Mouse (Mus musculus) MEL (cell line): Measurements from ENCODE around the gene Lsamp. TPM values are rescaled to one million over a fixed set of nuclear protein-coding genes. Genes with fewer than 3 reads are reported as not detected.

ENCODE experiments used
- DNase-seq: peaks from one replicate; pipeline ENCODE4 v3.0.0; 2011; ENCODE audit warnings: low read depth, low spot score
- H3K27ac ChIP-seq: 2 replicates; pipeline ENCODE4 v1.5.1; 2012; ENCODE audit warnings: low read depth, mild to moderate bottlenecking, control low read depth, low read length, moderate library complexity; ENCODE audit not compliant: control insufficient read depth
- H3K27me3 ChIP-seq, 2 experiments: fragments of 150-350 bp in 1 of 2; sonication (generic) in 1 of 2; 2 replicates each; pipeline ENCODE4 v1.6.1; 2012; ENCODE audit warnings: low read length in 2 of 2, mild to moderate bottlenecking in 2 of 2, improper control_type of control experiment in 1 of 2, moderate library complexity in 1 of 2; ENCODE audit not compliant: insufficient read depth in 2 of 2, control insufficient read depth in 1 of 2
- H3K36me3 ChIP-seq, 2 experiments: 2 replicates each; pipeline ENCODE4 v1.6.1; 2012 to 2014; ENCODE audit warnings: low read length in 2 of 2, improper control_type of control experiment in 1 of 2, inconsistent platforms in 1 of 2, mild to moderate bottlenecking in 1 of 2; ENCODE audit not compliant: insufficient read depth in 2 of 2, control insufficient read depth in 1 of 2
- H3K4me1 ChIP-seq, 2 experiments: fragments of 150-350 bp in 1 of 2; sonication (generic) in 1 of 2; 2 replicates each; pipeline ENCODE4 v1.6.1; 2012; ENCODE audit warnings: low read length in 2 of 2, improper control_type of control experiment in 1 of 2, mild to moderate bottlenecking in 1 of 2; ENCODE audit not compliant: insufficient read depth in 2 of 2, control insufficient read depth in 1 of 2
- H3K4me3 ChIP-seq, 2 experiments: fragments of 150-350 bp in 1 of 2; sonication (generic) in 1 of 2; 2 replicates each; pipeline ENCODE4 v1.5.1; 2012; ENCODE audit warnings: low read depth in 2 of 2, low read length in 2 of 2, mild to moderate bottlenecking in 2 of 2, moderate library complexity in 2 of 2, control low read depth in 1 of 2, improper control_type of control experiment in 1 of 2; ENCODE audit not compliant: control insufficient read depth in 1 of 2, insufficient read depth in 1 of 2
- H3K79me2 ChIP-seq: 2 replicates; pipeline ENCODE4 v1.6.1; 2012; ENCODE audit warnings: mild to moderate bottlenecking, low read length, moderate library complexity; ENCODE audit not compliant: control insufficient read depth, poor library complexity, insufficient read depth
- H3K9ac ChIP-seq: 2 replicates; pipeline ENCODE4 v1.6.1; 2012; ENCODE audit warnings: low read depth, mild to moderate bottlenecking, control low read depth, low read length, moderate library complexity; ENCODE audit not compliant: control insufficient read depth, poor library complexity, severe bottlenecking
- H3K9me3 ChIP-seq: fragments of 150-350 bp; sonication (generic); replicated peaks from 2 replicates; pipeline ENCODE4 v1.6.1; 2012; ENCODE audit warnings: mild to moderate bottlenecking, low read length, improper control_type of control experiment, moderate library complexity; ENCODE audit not compliant: insufficient read depth
- CHD1 ChIP-seq: IDR thresholded peaks from 2 replicates; pipeline ENCODE4 v1.6.1; 2012; ENCODE audit warnings: low read depth, mild to moderate bottlenecking, inconsistent platforms, low read length, improper control_type of control experiment
- CTCF ChIP-seq, 3 experiments: IDR thresholded peaks in 2 of 3; conservative IDR thresholded peaks in 1 of 3; 2 replicates each; pipeline ENCODE4 v1.5.1; 2011 to 2012; ENCODE audit warnings: low read length in 3 of 3, low read depth in 2 of 3, mild to moderate bottlenecking in 2 of 3, improper control_type of control experiment in 1 of 3, inconsistent platforms in 1 of 3, mixed read lengths in 1 of 3, moderate library complexity in 1 of 3; ENCODE audit not compliant: control insufficient read depth in 1 of 3, insufficient read depth in 1 of 3, poor library complexity in 1 of 3, severe bottlenecking in 1 of 3
- E2F4 ChIP-seq: IDR thresholded peaks from 2 replicates; pipeline ENCODE4 v1.6.1; 2011; ENCODE audit warnings: low read depth, low read length, improper control_type of control experiment, borderline replicate concordance
- ELF1 ChIP-seq: IDR thresholded peaks from 2 replicates; pipeline ENCODE4 v1.6.1; 2014; ENCODE audit warnings: low read depth, mild to moderate bottlenecking, inconsistent platforms, low read length, improper control_type of control experiment, moderate library complexity
- HCFC1 ChIP-seq: IDR thresholded peaks from 2 replicates; pipeline ENCODE4 v1.6.1; 2012; ENCODE audit warnings: low read depth, mild to moderate bottlenecking, inconsistent platforms, low read length, improper control_type of control experiment, moderate library complexity
- JUND ChIP-seq: IDR thresholded peaks from 2 replicates; pipeline ENCODE4 v1.6.1; 2011; ENCODE audit warnings: low read depth, mild to moderate bottlenecking, improper control_type of control experiment, low read length
- KAT2A ChIP-seq: conservative IDR thresholded peaks from 2 replicates; pipeline ENCODE4 v1.6.1; 2012; ENCODE audit warnings: low read depth, low read length, improper control_type of control experiment, inconsistent platforms
- MAFK ChIP-seq: IDR thresholded peaks from 2 replicates; pipeline ENCODE4 v1.6.1; 2011; ENCODE audit warnings: low read depth, mild to moderate bottlenecking, low read length, improper control_type of control experiment, borderline replicate concordance
- MAZ ChIP-seq: IDR thresholded peaks from 2 replicates; pipeline ENCODE4 v1.6.1; 2012; ENCODE audit warnings: low read depth, mild to moderate bottlenecking, inconsistent platforms, low read length, improper control_type of control experiment
- MYB ChIP-seq: IDR thresholded peaks from 2 replicates; pipeline ENCODE4 v1.6.1; 2011; ENCODE audit warnings: mild to moderate bottlenecking, low read depth, low read length, improper control_type of control experiment
- MYC ChIP-seq: IDR thresholded peaks from 2 replicates; pipeline ENCODE4 v1.6.1; 2011; ENCODE audit warnings: low read depth, mild to moderate bottlenecking, low read length, improper control_type of control experiment, moderate library complexity
- NELFE ChIP-seq: IDR thresholded peaks from 2 replicates; pipeline ENCODE4 v1.6.1; 2011; ENCODE audit warnings: low read depth, low read length, improper control_type of control experiment
- NRF1 ChIP-seq: IDR thresholded peaks from 2 replicates; pipeline ENCODE4 v1.6.1; 2014; ENCODE audit warnings: low read depth, mild to moderate bottlenecking, inconsistent platforms, low read length, improper control_type of control experiment, moderate library complexity; ENCODE audit not compliant: poor library complexity, insufficient read depth, severe bottlenecking
- POLR2AphosphoS5 ChIP-seq: IDR thresholded peaks from 2 replicates; pipeline ENCODE4 v1.6.1; 2012; ENCODE audit warnings: low read depth, borderline replicate concordance, mild to moderate bottlenecking, inconsistent platforms, low read length, moderate library complexity, mixed read lengths
- RCOR1 ChIP-seq: IDR thresholded peaks from 2 replicates; pipeline ENCODE4 v1.6.1; 2012; ENCODE audit warnings: low read depth, mild to moderate bottlenecking, inconsistent platforms, low read length, improper control_type of control experiment
- SIN3A ChIP-seq: IDR thresholded peaks from 2 replicates; pipeline ENCODE4 v1.6.1; 2012; ENCODE audit warnings: low read length, improper control_type of control experiment, inconsistent platforms
- SMC3 ChIP-seq: IDR thresholded peaks from 2 replicates; pipeline ENCODE4 v1.6.1; 2011; ENCODE audit warnings: low read depth, low read length, improper control_type of control experiment
- TBP ChIP-seq: IDR thresholded peaks from 2 replicates; pipeline ENCODE4 v1.8.0; 2011; ENCODE audit warnings: low read depth, low read length, improper control_type of control experiment
- USF1 ChIP-seq: IDR thresholded peaks from 2 replicates; pipeline ENCODE4 v1.6.1; 2014; ENCODE audit warnings: low read depth, mild to moderate bottlenecking, inconsistent platforms, low read length, improper control_type of control experiment, moderate library complexity
- USF2 ChIP-seq, 2 experiments: IDR thresholded peaks; 2 replicates each; pipeline ENCODE4 v1.6.1; 2011 to 2012; ENCODE audit warnings: improper control_type of control experiment in 2 of 2, low read length in 2 of 2, borderline replicate concordance in 1 of 2, inconsistent platforms in 1 of 2, low read depth in 1 of 2, mild to moderate bottlenecking in 1 of 2; ENCODE audit not compliant: insufficient read depth in 1 of 2
- ZMIZ1 ChIP-seq: IDR thresholded peaks from 2 replicates; pipeline ENCODE4 v1.6.1; 2012; ENCODE audit warnings: low read depth, mild to moderate bottlenecking, inconsistent platforms, low read length, improper control_type of control experiment, moderate library complexity
- polyA plus RNA-seq, 2 experiments: library from polyadenylated mRNA; stranded (reverse) in 1 of 2; unstranded in 1 of 2; fragments of >175 nt in 1 of 2; fragments of >200 nt in 1 of 2; gene quantifications; 2 replicates each; pipeline versions ENCODE4 v1.2.1 to v1.2.4; 2012; ENCODE audit warnings: low replicate concordance in 2 of 2, low read depth in 1 of 2; ENCODE audit not compliant: insufficient read length in 2 of 2, insufficient read depth in 1 of 2, missing spikeins in 1 of 2
- total RNA-seq: library from RNA; depleted of rRNA; stranded (reverse); fragments of 300-350 nt; gene quantifications from 2 replicates; pipeline ENCODE4 v1.2.3, GENCODE M21; 2012

Gene Lsamp
- total and polyA plus RNA-seq, 3 experiments = 0.42 TPM; not detected in 2

DNA sequence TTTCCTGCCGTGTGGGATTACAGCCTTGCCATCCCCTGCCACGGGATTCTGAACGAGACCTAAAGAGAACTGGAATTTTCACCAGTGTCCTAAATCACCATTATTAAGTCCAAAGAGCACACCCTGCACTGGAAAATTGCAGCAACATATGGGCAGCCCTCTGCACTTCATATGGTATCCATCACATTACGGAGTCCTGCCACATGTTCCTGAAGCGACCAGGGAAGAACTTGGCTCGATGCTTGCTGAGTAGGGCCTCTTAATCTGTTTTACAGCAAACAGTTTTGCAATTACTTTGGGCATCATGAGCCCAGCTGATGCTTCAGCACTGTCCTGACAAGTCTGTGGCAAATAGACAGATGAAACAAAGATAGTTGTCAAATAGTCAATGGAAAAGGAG lies 1836.2 kb downstream of the Lsamp start:
- H3K36me3 ChIP-seq = no peaks in the 10 kb centered on the region
- H3K79me2 ChIP-seq = no peaks in the 10 kb centered on the region
- TF ChIP-seq SMC3 (no peak), KAT2A (no peak), MYB (no peak), NELFE (no peak), TBP (no peak)
- no peaks in the 10 kb centered on the region for H3K27me3 ChIP-seq
- H3K9ac ChIP-seq = no peak overlapping the region
- DNase-seq = no peak
- H3K4me3 ChIP-seq = no peak overlapping the region
- no peaks in the 10 kb centered on the region for H3K9me3 ChIP-seq
- H3K4me1 ChIP-seq = no peaks in the 10 kb centered on the region
- H3K27ac ChIP-seq = no peak overlapping the region

DNA sequence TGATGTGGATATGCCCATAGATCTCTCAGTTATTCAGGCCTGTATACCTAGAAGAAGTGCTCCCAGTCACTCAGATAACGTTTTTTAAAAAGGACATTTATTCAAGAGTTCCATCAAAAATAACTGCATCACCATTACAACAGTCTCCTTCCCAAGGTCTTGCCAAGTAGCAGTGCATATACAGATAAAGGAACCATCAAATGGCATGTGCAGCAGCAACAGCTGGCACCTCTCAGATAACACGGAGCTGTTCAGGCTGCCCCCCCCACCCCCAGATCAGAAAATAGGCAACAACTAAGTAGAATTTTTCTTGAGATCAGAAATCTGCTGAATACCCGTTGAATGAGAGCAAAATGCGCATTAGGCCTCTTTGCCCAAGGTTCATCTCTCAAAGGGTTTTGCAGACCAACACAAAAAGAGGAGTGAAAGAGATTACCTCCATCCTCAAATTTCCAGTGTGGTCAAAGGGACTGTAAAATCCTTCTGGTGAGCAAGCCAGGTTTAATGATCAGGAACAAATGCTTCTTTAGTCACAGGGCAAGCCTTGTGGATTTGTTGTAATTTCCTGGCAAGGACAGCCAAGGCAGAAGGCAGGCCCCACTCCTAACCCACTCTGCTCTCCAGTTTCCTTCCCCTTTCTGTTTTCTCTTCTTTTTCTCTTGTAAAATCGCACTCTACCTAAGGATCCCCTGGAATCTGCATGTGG lies 1842.9 kb downstream of the Lsamp start:
- no peaks in the 10 kb centered on the region for H3K27me3 ChIP-seq
- TF ChIP-seq RCOR1 (no peak), HCFC1 (no peak), USF2 (IDR thresholded peaks at IDR 0.05; ENCODE audit: borderline replicate concordance in 1 of 2, insufficient read depth in 1 of 2, low read depth in 1 of 2, low read length in 2 of 2) (no peak), POLR2AphosphoS5 (no peak), KAT2A (no peak), CHD1 (no peak), MYB (no peak), ZMIZ1 (no peak), MAFK (no peak), JUND (no peak), USF1 (no peak), MAZ (no peak), MYC (no peak), CTCF (IDR thresholded peaks at IDR 0.05 in 2 of 3, conservative IDR thresholded peaks at IDR 0.05 in 1 of 3; ENCODE audit: control insufficient read depth in 1 of 3, insufficient read depth in 1 of 3, low read depth in 2 of 3, low read length in 3 of 3, poor library complexity in 1 of 3, severe bottlenecking in 1 of 3) (no peak), ELF1 (no peak), E2F4 (no peak), NRF1 (no peak), SIN3A (no peak)
- TF ChIP-seq, all 39 proteins: peak for 0
- Histone ChIP-seq H3K4me3 (no peak overlapping the region), H3K79me2 (no peaks in the 10 kb centered on the region), H3K9ac (no peak overlapping the region), H3K27ac (no peak overlapping the region), H3K4me1 (no peaks in the 10 kb centered on the region), H3K9me3 (no peaks in the 10 kb centered on the region), H3K36me3 (no peaks in the 10 kb centered on the region)
- no peak for DNase-seq
